Mouse (Mus musculus): ENCODE results near the gene Gm17067.
"Not testable (repeated sequence)": the region's sequence is repeated elsewhere in the genome, so short reads cannot be mapped to it uniquely, and the experiment has no call there.

The Gm17067 gene

GRCm38 (mm10) chr7:42726917-42727316 is at the start of gene Gm17067:
Gene Gm17067, minus strand, starts transcription at chr7:42727017.
- DNase-seq (ENCODE audit: low spot score) = not testable (repeated sequence)

- no peak for DNase-seq (ENCODE audit: low spot score)
Observed at GRCm38 (mm10) chr7:42749836-42750235, 23.0 kb upstream of the Gm17067 start.

GRCm38 (mm10) chr7:42738536-42739210 is 11.9 kb upstream of the Gm17067 start:
- peak; percentile 86 for DNase-seq (ENCODE audit: low spot score)

GRCm38 (mm10) chr7:42693251-42693650 is 33.6 kb downstream of the Gm17067 start:
- DNase-seq (ENCODE audit: low spot score) = peak; percentile 67

- DNase-seq (ENCODE audit: low spot score) = peak; percentile 89
Observed at GRCm38 (mm10) chr7:42692362-42693158, 34.3 kb downstream of the Gm17067 start, which contains the start of gene Zfp975. Gene Zfp975, minus strand, starts transcription at chr7:42692742.

GRCm38 (mm10) chr7:42680081-42680480 is 46.7 kb downstream of the Gm17067 start:
- not testable (repeated sequence) for DNase-seq (ENCODE audit: low spot score)

GRCm38 (mm10) chr7:42679646-42680045 is 47.2 kb downstream of the Gm17067 start:
- DNase-seq (ENCODE audit: low spot score) = not testable (repeated sequence)

GRCm38 (mm10) chr7:42660140-42660539 is 66.7 kb downstream of the Gm17067 start:
- DNase-seq (ENCODE audit: low spot score) = not testable (repeated sequence)

All from yolk sac, embryonic 10.5 days (tissue).